Mouse (Mus musculus) CH12.LX (cell line): Measurements from ENCODE around the gene Tnp2. TPM values are rescaled to one million over a fixed set of nuclear protein-coding genes. Genes with fewer than 3 reads are reported as not detected.

Experiments used
- DNase-seq: peaks from one replicate; pipeline ENCODE4 v3.0.0-alpha.2; 2013; ENCODE audit errors: extremely low read depth
- H3K27ac ChIP-seq: 2 replicates; pipeline ENCODE4 v1.5.1; 2012; ENCODE audit warnings: low read depth, mild to moderate bottlenecking, control low read depth, moderate library complexity; ENCODE audit not compliant: insufficient read depth
- H3K27me3 ChIP-seq: replicated peaks from 2 replicates; pipeline ENCODE3; 2012; ENCODE audit warnings: inconsistent platforms
- H3K36me3 ChIP-seq, 2 experiments: replicated peaks in 1 of 2; 2 replicates each; pipeline versions ENCODE3 to v1.6.1; 2012; ENCODE audit warnings: inconsistent platforms in 1 of 2, low read length in 1 of 2, mild to moderate bottlenecking in 1 of 2, mixed read lengths in 1 of 2, moderate library complexity in 1 of 2; ENCODE audit not compliant: control insufficient read depth in 1 of 2, insufficient read depth in 1 of 2
- H3K4me1 ChIP-seq, 2 experiments: 2 replicates each; pipeline ENCODE4 v1.6.1; 2012; ENCODE audit warnings: inconsistent platforms in 1 of 2, moderate library complexity in 1 of 2; ENCODE audit not compliant: insufficient read depth in 2 of 2, control insufficient read depth in 1 of 2
- H3K4me2 ChIP-seq: 2 replicates; pipeline ENCODE4 v1.6.1; 2012; ENCODE audit warnings: low read depth, mild to moderate bottlenecking, control low read depth; ENCODE audit not compliant: poor library complexity, insufficient read depth, severe bottlenecking
- H3K4me3 ChIP-seq, 3 experiments: fragments of 150-350 bp in 1 of 3; sonication (generic) in 1 of 3; replicated peaks in 1 of 3; 2 replicates each; pipeline versions ENCODE3 to v1.5.1; 2011 to 2012; ENCODE audit warnings: low read depth in 2 of 3, low read length in 2 of 3, mild to moderate bottlenecking in 2 of 3, moderate library complexity in 2 of 3, control low read depth in 1 of 3, improper control_type of control experiment in 1 of 3, inconsistent platforms in 1 of 3, mixed read lengths in 1 of 3; ENCODE audit not compliant: poor library complexity in 1 of 3
- H3K79me2 ChIP-seq: replicated peaks from 2 replicates; pipeline ENCODE4 v1.6.1; 2012; ENCODE audit warnings: mild to moderate bottlenecking, moderate library complexity; ENCODE audit not compliant: control insufficient read depth, poor library complexity, insufficient read depth, severe bottlenecking; ENCODE audit errors: extremely low read depth
- H3K9ac ChIP-seq: 2 replicates; pipeline ENCODE4 v1.6.1; 2012; ENCODE audit warnings: low read depth, mild to moderate bottlenecking, control low read depth, moderate library complexity; ENCODE audit not compliant: insufficient read depth
- H3K9me3 ChIP-seq: replicated peaks from 2 replicates; pipeline ENCODE3; 2012; ENCODE audit warnings: low read length, inconsistent platforms, mixed read lengths
- CHD2 ChIP-seq: IDR thresholded peaks from 2 replicates; pipeline ENCODE4 v1.6.1; 2011; ENCODE audit warnings: low read length, improper control_type of control experiment
- ETS1 ChIP-seq: conservative IDR thresholded peaks from 2 replicates; pipeline ENCODE4 v1.6.1; 2012; ENCODE audit warnings: low read depth, mild to moderate bottlenecking, inconsistent platforms, low read length, improper control_type of control experiment, moderate library complexity
- GABPA ChIP-seq: IDR thresholded peaks from 2 replicates; pipeline ENCODE4 v1.6.1; 2012; ENCODE audit warnings: low read depth, low read length, improper control_type of control experiment, inconsistent platforms; ENCODE audit not compliant: insufficient replicate concordance
- HCFC1 ChIP-seq: IDR thresholded peaks from 2 replicates; pipeline ENCODE4 v1.6.1; 2012; ENCODE audit warnings: low read depth, mild to moderate bottlenecking, inconsistent platforms, low read length, improper control_type of control experiment
- IRF4 ChIP-seq: IDR thresholded peaks from 2 replicates; pipeline ENCODE4 v1.6.1; 2014; ENCODE audit warnings: low read depth, mild to moderate bottlenecking, inconsistent platforms, low read length, improper control_type of control experiment
- JUN ChIP-seq: IDR thresholded peaks from 2 replicates; pipeline ENCODE4 v1.6.1; 2011; ENCODE audit warnings: low read depth, mild to moderate bottlenecking, low read length, improper control_type of control experiment, moderate library complexity; ENCODE audit not compliant: insufficient read depth
- JUND ChIP-seq: conservative IDR thresholded peaks from 2 replicates; pipeline ENCODE4 v1.6.1; 2011; ENCODE audit warnings: low read depth, low read length, improper control_type of control experiment
- KAT2A ChIP-seq: IDR thresholded peaks from 2 replicates; pipeline ENCODE4 v1.6.1; 2012; ENCODE audit warnings: low read length, improper control_type of control experiment, inconsistent platforms; ENCODE audit not compliant: insufficient replicate concordance
- MAFK ChIP-seq: IDR thresholded peaks from 2 replicates; pipeline ENCODE4 v1.6.1; 2011; ENCODE audit warnings: low read length, improper control_type of control experiment; ENCODE audit not compliant: insufficient replicate concordance
- MEF2A ChIP-seq: IDR thresholded peaks from 2 replicates; pipeline ENCODE4 v1.6.1; 2014; ENCODE audit warnings: low read depth, mild to moderate bottlenecking, inconsistent platforms, low read length, improper control_type of control experiment, borderline replicate concordance
- MYC ChIP-seq: IDR thresholded peaks from 2 replicates; pipeline ENCODE4 v1.6.1; 2011; ENCODE audit warnings: low read depth, mild to moderate bottlenecking, improper control_type of control experiment, low read length
- POLR2AphosphoS2 ChIP-seq: IDR thresholded peaks from 2 replicates; pipeline ENCODE4 v1.6.1; 2011; ENCODE audit warnings: low read depth, low read length, improper control_type of control experiment
- RAD21 ChIP-seq: IDR thresholded peaks from 2 replicates; pipeline ENCODE4 v1.6.1; 2011; ENCODE audit warnings: low read depth, mild to moderate bottlenecking, low read length, improper control_type of control experiment, moderate library complexity
- SIN3A ChIP-seq: IDR thresholded peaks from 2 replicates; pipeline ENCODE4 v1.6.1; 2012; ENCODE audit warnings: low read length, improper control_type of control experiment, inconsistent platforms
- SMC3 ChIP-seq: IDR thresholded peaks from 2 replicates; pipeline ENCODE4 v1.6.1; 2011; ENCODE audit warnings: low read depth, low read length, improper control_type of control experiment
- ZC3H11A ChIP-seq: IDR thresholded peaks from 2 replicates; pipeline ENCODE4 v1.6.1; 2012; ENCODE audit warnings: low read depth, mild to moderate bottlenecking, inconsistent platforms, low read length, improper control_type of control experiment
- ZKSCAN1 ChIP-seq: IDR thresholded peaks from 2 replicates; pipeline ENCODE4 v1.6.1; 2012; ENCODE audit warnings: low read depth, inconsistent platforms, low read length, improper control_type of control experiment, borderline replicate concordance
- ZMIZ1 ChIP-seq: IDR thresholded peaks from 2 replicates; pipeline ENCODE4 v1.6.1; 2012; ENCODE audit warnings: low read depth, mild to moderate bottlenecking, inconsistent platforms, low read length, improper control_type of control experiment
- ZNF384 ChIP-seq: IDR thresholded peaks from 2 replicates; pipeline ENCODE4 v1.6.1; 2012; ENCODE audit warnings: low read depth, low read length, improper control_type of control experiment, inconsistent platforms
- dilution Hi-C: fragments of 300-500 bp; cut with MboI; formaldehyde crosslinking; loops from 2 replicates; pipeline ENCODE4 v1.14.3; 2020; ENCODE audit warnings: low sequenced_read_pairs; ENCODE audit not compliant: extremely low pct_unique_long_range_greater_than_20kb, extremely low pct_ligation_motif_present
- in situ Hi-C: fragments of 300-500 bp; cut with MboI; formaldehyde crosslinking; loops from 3 replicates; pipeline ENCODE4 v1.14.3; 2019; ENCODE audit warnings: low sequenced_read_pairs, low pct_ligation_motif_present, low pct_unique_long_range_greater_than_20kb, mixed read lengths
- polyA plus RNA-seq: library from polyadenylated mRNA; unstranded; fragments of >175 nt; gene quantifications from 2 replicates; pipeline ENCODE4 v1.2.1, GENCODE M21; 2012; ENCODE audit warnings: low read depth; ENCODE audit not compliant: insufficient read length
- total RNA-seq, 2 experiments: library from RNA; depleted of rRNA; stranded (reverse); fragments of 300-350 nt in 1 of 2; fragments of >200 nt in 1 of 2; gene quantifications; 2 replicates each; pipeline ENCODE4 v1.2.3; 2012 to 2014

Gene Tnp2
- total and polyA plus RNA-seq, 3 experiments: 0.25 to 0.43 TPM; not detected in 1

DNA sequence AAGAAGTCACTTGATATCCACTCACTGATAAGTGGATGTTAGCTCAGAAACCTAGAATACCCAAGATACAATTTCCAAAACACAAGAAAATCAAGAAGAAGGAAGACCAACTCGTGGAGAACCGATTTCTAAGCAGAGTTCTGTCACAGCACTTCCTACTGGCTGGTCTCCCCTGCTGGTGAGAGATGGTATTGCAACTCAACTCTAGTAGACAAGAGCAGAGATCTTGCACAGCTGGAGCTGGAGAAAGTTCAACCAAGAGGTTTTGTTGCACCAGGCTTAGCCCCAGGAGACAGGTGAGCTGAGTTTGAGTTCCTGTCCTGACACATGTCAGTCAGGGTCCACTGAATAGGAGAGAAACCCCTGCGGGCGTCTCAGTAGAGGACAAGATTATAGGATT lies 21.3 kb downstream of the Tnp2 start (continued):
- no peak for TF ChIP-seq ZKSCAN1
- no peak for TF ChIP-seq CHD2
- no peak for TF ChIP-seq HCFC1
- TF ChIP-seq POLR2AphosphoS2: no peak

DNA sequence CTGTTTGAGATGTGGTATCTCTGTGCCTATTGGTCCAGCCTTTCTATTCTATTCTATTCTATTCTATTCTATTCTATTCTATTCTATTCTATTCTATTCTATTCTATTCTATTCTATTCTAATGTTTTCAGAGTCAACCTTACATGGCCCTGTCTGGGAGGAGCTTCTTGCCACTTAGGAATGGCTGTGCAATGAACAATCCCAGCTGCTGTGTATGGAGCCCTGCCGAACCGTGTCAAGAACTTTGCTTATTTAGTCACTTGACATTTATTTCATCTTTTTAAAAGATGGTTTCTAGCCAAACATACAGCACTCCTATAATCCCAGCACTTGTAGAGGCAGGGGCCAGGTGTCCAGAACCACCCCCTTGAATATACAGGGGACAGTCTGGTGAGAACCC lies 24.1 kb downstream of the Tnp2 start:
- H3K4me1 ChIP-seq: peaks cover 26 to 53% of the 10 kb centered on the region in 2 experiments
- TF ChIP-seq GABPA: no peak
- no peak for TF ChIP-seq JUN
- no peak for TF ChIP-seq MEF2A
- TF ChIP-seq JUND: no peak
- TF ChIP-seq CHD2: no peak
- no peak for TF ChIP-seq ZC3H11A
- no peak for TF ChIP-seq RAD21
- no peak for TF ChIP-seq ETS1
- no peak for TF ChIP-seq POLR2AphosphoS2
- TF ChIP-seq ZMIZ1: no peak
- TF ChIP-seq IRF4: no peak
- TF ChIP-seq MAFK: no peak
- no peak for TF ChIP-seq KAT2A
- no peak for TF ChIP-seq SMC3
- TF ChIP-seq SIN3A: no peak
- TF ChIP-seq MYC: no peak
- TF ChIP-seq ZNF384: no peak

More for the DNA sequence above, 24.1 kb downstream of the Tnp2 start:
- Histone ChIP-seq H3K9me3 (no peaks in the 10 kb centered on the region), H3K4me2 (no peak overlapping the region), H3K4me3 (no peak overlapping the region), H3K36me3 (no peaks in the 10 kb centered on the region), H3K27ac (no peak overlapping the region), H3K79me2 (no peaks in the 10 kb centered on the region), H3K27me3 (peaks cover 3% of the 10 kb centered on the region), H3K9ac (no peak overlapping the region)
- in situ Hi-C loops (no loop called here), dilution Hi-C loops (no loop called here)
- DNase-seq: no peak
